Mouse (Mus musculus) liver, embryonic 16.5 days (tissue): ENCODE measurements around the gene Ntng2. TPM values are rescaled to one million over a fixed set of nuclear protein-coding genes. Genes with fewer than 3 reads are reported as not detected.

ENCODE experiments used
- ATAC-seq: fragments of 200-750 bp; cut with Nextera tagmentation; 2 replicates; pipeline ENCODE4 v1.8.0; 2017; ENCODE audit warnings: low read depth, mild to moderate bottlenecking, moderate number of reproducible peaks, moderate library complexity
- H3K27ac ChIP-seq: fragments of 300-500 bp; sonication (generic); 2 replicates; pipeline ENCODE4 v1.5.1; 2014; ENCODE audit warnings: mild to moderate bottlenecking, low read length
- H3K27me3 ChIP-seq: fragments of 300-500 bp; sonication (generic); 2 replicates; pipeline ENCODE4 v1.6.1; 2014; ENCODE audit warnings: low read depth, low read length, mixed read lengths; ENCODE audit not compliant: control insufficient read depth, insufficient read depth
- H3K36me3 ChIP-seq: fragments of 300-500 bp; sonication (generic); 2 replicates; pipeline ENCODE4 v1.6.1; 2014; ENCODE audit warnings: mild to moderate bottlenecking; ENCODE audit not compliant: control insufficient read depth, insufficient read depth
- H3K4me1 ChIP-seq: fragments of 300-500 bp; sonication (generic); 2 replicates; pipeline ENCODE4 v1.6.1; 2014; ENCODE audit warnings: low read depth, low read length, mixed read lengths; ENCODE audit not compliant: control insufficient read depth
- H3K4me2 ChIP-seq: fragments of 300-500 bp; sonication (generic); 2 replicates; pipeline ENCODE4 v1.6.1; 2014; ENCODE audit warnings: low read depth, low read length, mixed read lengths
- H3K4me3 ChIP-seq: fragments of 300-500 bp; sonication (generic); 2 replicates; pipeline ENCODE4 v1.5.1; 2014; ENCODE audit warnings: low read depth, mild to moderate bottlenecking, low read length
- H3K9ac ChIP-seq: fragments of 300-500 bp; sonication (generic); 2 replicates; pipeline ENCODE4 v1.6.1; 2014; ENCODE audit warnings: low read depth, low read length
- H3K9me3 ChIP-seq: fragments of 300-500 bp; sonication (generic); replicated peaks from 2 replicates; pipeline ENCODE4 v1.6.1; 2016; ENCODE audit warnings: low read length; ENCODE audit not compliant: control insufficient read depth
- WGBS: fragments of 180-500 bp; shearing (Covaris S2); extraction: QIAGEN DNeasy Blood & Tissue Kit; methylation state at CpG from one replicate; pipeline ENCODE4 v1.1.7; 2014; ENCODE audit not compliant: insufficient replicate concordance; 5-methylcytosine and 5-hydroxymethylcytosine counted together
- polyA plus RNA-seq: library from polyadenylated mRNA; unstranded; fragments of >200 nt; fragmentation: Nextera tagmentation; extraction: Ambion mirVana; gene quantifications from 2 replicates; pipeline ENCODE4 v1.2.1, GENCODE M21; 2015

Gene Ntng2
- polyA plus RNA-seq, 1 experiment from 2014 or later, result 0.39 TPM

- no peak overlapping the region for H3K27ac ChIP-seq
- peaks cover 6% of the 10 kb centered on the region for H3K4me1 ChIP-seq
- no peak overlapping the region for H3K9ac ChIP-seq
- H3K9me3 ChIP-seq, result no peaks in the 10 kb centered on the region
- WGBS, result 54% methylated on average over 5 of the region's 5 CpGs
- ATAC-seq, result no peak
- H3K4me3 ChIP-seq, result no peak overlapping the region
- H3K4me2 ChIP-seq, result no peak overlapping the region
- no peaks in the 10 kb centered on the region for H3K36me3 ChIP-seq
- peaks cover 34% of the 10 kb centered on the region for H3K27me3 ChIP-seq
Observed at GRCm38 (mm10) chr2:29198446-29198845, 54.4 kb downstream of the Ntng2 start.

DNA sequence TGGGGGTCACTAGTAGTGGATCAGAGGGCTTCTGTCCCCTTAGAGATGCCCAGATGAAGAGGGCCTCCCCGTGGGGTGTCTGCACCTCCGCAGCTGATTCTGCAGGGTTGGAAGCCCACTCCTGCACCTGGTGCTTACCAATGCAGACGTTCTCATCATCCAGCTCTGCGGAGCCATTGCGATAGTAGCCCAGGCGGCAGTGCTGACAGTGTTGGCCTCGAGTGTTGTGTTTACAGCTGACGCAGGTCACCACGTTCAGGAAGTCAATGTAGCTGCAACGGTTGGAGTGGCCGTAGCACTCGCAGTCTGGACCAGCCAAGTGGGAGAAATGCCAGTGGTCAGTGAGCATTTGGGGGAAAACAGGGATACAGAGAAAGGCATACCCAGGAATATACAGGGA is 56.0 kb downstream of the Ntng2 start:
- H3K4me1 ChIP-seq, result peaks cover 6% of the 10 kb centered on the region
- H3K4me3 ChIP-seq, result no peak overlapping the region
- WGBS, result 51% methylated on average over 12 of the region's 12 CpGs
- no peak for ATAC-seq
- H3K36me3 ChIP-seq, result no peaks in the 10 kb centered on the region
- no peaks in the 10 kb centered on the region for H3K9me3 ChIP-seq
- no peak overlapping the region for H3K9ac ChIP-seq
- no peak overlapping the region for H3K4me2 ChIP-seq
- peaks cover 31% of the 10 kb centered on the region for H3K27me3 ChIP-seq
- no peak overlapping the region for H3K27ac ChIP-seq

- H3K4me1 ChIP-seq, result peaks cover 6% of the 10 kb centered on the region
- no peak overlapping the region for H3K27ac ChIP-seq
- H3K9me3 ChIP-seq, result no peaks in the 10 kb centered on the region
- peak overlapping the region; percentile 28; the same call in 1 of the 2 replicates for H3K9ac ChIP-seq
- peaks cover 31% of the 10 kb centered on the region for H3K27me3 ChIP-seq
- no peaks in the 10 kb centered on the region for H3K36me3 ChIP-seq
- peak overlapping the region; percentile 77 for H3K4me2 ChIP-seq
- WGBS, result 2% methylated on average over 61 of the region's 61 CpGs
- ATAC-seq, result no peak
- peak overlapping the region; percentile 50 for H3K4me3 ChIP-seq
Observed at GRCm38 (mm10) chr2:29194547-29195463, 58.0 kb downstream of the Ntng2 start.

GRCm38 (mm10) chr2:29193819-29194546 is 58.8 kb downstream of the Ntng2 start:
- Histone ChIP-seq H3K4me2 (peak overlapping the region; percentile 77), H3K9me3 (no peaks in the 10 kb centered on the region), H3K27ac (no peak overlapping the region), H3K4me1 (peaks cover 6% of the 10 kb centered on the region), H3K36me3 (no peaks in the 10 kb centered on the region), H3K4me3 (peak overlapping the region; percentile 50), H3K9ac (no peak overlapping the region), H3K27me3 (peaks cover 29% of the 10 kb centered on the region)
- no peak for ATAC-seq
- WGBS, result 19% methylated on average over 16 of the region's 16 CpGs

GRCm38 (mm10) chr2:29192629-29193278 is 60.1 kb downstream of the Ntng2 start:
- Histone ChIP-seq H3K27me3 (peaks cover 24% of the 10 kb centered on the region), H3K36me3 (no peaks in the 10 kb centered on the region), H3K4me3 (no peak overlapping the region), H3K27ac (no peak overlapping the region), H3K9ac (no peak overlapping the region), H3K4me1 (peaks cover 6% of the 10 kb centered on the region), H3K4me2 (no peak overlapping the region), H3K9me3 (no peaks in the 10 kb centered on the region)
- ATAC-seq, result no peak
- 73% methylated on average over 8 of the region's 8 CpGs for WGBS

- no peak overlapping the region; the same call in 1 of the 2 replicates for H3K27ac ChIP-seq
- H3K27me3 ChIP-seq, result peaks cover 16% of the 10 kb centered on the region
- WGBS, result 53% methylated on average over 10 of the region's 10 CpGs
- peaks cover 6% of the 10 kb centered on the region for H3K4me1 ChIP-seq
- H3K4me3 ChIP-seq, result no peak overlapping the region
- no peaks in the 10 kb centered on the region for H3K36me3 ChIP-seq
- no peak overlapping the region for H3K9ac ChIP-seq
- ATAC-seq, result no peak
- no peaks in the 10 kb centered on the region for H3K9me3 ChIP-seq
- H3K4me2 ChIP-seq, result no peak overlapping the region
Observed at GRCm38 (mm10) chr2:29191216-29192215, 61.3 kb downstream of the Ntng2 start.

GRCm38 (mm10) chr2:29190392-29190791 is 62.4 kb downstream of the Ntng2 start:
- H3K4me1 ChIP-seq, result peaks cover 6% of the 10 kb centered on the region

GRCm38 (mm10) chr2:29186209-29186608 is 66.6 kb downstream of the Ntng2 start:
- ATAC-seq, result no peak
- Histone ChIP-seq H3K4me3 (no peak overlapping the region), H3K9ac (no peak overlapping the region)

More at GRCm38 (mm10) chr2:29190392-29190791, 62.4 kb downstream of the Ntng2 start:
- H3K27me3 ChIP-seq, result peaks cover 9% of the 10 kb centered on the region
- no peaks in the 10 kb centered on the region for H3K36me3 ChIP-seq
- H3K4me2 ChIP-seq, result no peak overlapping the region
- no peak overlapping the region for H3K27ac ChIP-seq
- H3K4me3 ChIP-seq, result no peak overlapping the region
- H3K9ac ChIP-seq, result no peak overlapping the region
- no peak for ATAC-seq
- no peaks in the 10 kb centered on the region for H3K9me3 ChIP-seq
- 67% methylated on average over 7 of the region's 7 CpGs for WGBS

More at GRCm38 (mm10) chr2:29186209-29186608, 66.6 kb downstream of the Ntng2 start:
- Histone ChIP-seq H3K9me3 (no peaks in the 10 kb centered on the region), H3K27ac (no peak overlapping the region), H3K27me3 (no peaks in the 10 kb centered on the region), H3K4me1 (no peaks in the 10 kb centered on the region), H3K36me3 (no peaks in the 10 kb centered on the region), H3K4me2 (no peak overlapping the region)
- 65% methylated on average over 6 of the region's 6 CpGs for WGBS
